Mouse (Mus musculus) duodenum, adult 2 months (tissue): ENCODE measurements around the gene T2. TPM values are rescaled to one million over a fixed set of nuclear protein-coding genes. Genes with fewer than 3 reads are reported as not detected.

ENCODE experiments used
- polyA plus RNA-seq: library from polyadenylated mRNA; depleted of rRNA; stranded (reverse); fragments of >200 nt; gene quantifications from 2 replicates; pipeline ENCODE4 v1.2.3, GENCODE M21; 2012; ENCODE audit warnings: low replicate concordance; rRNA removed

T2 gene
- not detected in 2 replicates for polyA plus RNA-seq

DNA sequence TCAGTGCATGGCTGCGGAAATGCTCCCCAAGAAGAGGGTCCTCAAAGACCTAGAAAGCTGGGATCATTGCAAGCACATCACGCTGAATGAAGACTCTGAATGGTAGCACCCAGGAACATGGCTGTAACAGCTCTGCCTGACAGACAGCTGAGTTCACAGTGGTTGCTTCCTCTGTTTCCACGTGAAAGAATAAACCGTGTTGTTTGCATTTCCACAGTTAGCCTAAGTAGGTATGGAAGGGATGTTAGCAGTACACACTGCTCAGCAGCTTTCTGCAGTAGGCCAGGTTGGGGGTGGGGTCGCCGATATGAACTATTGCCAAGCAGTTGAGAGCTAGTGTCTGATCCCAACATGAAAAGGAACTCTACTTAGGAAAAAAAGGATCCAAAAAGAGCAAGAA lies at the start of gene T2:
Gene T2 (plus strand): TSS at position 301 of the 400 bp plus-strand sequence.

DNA sequence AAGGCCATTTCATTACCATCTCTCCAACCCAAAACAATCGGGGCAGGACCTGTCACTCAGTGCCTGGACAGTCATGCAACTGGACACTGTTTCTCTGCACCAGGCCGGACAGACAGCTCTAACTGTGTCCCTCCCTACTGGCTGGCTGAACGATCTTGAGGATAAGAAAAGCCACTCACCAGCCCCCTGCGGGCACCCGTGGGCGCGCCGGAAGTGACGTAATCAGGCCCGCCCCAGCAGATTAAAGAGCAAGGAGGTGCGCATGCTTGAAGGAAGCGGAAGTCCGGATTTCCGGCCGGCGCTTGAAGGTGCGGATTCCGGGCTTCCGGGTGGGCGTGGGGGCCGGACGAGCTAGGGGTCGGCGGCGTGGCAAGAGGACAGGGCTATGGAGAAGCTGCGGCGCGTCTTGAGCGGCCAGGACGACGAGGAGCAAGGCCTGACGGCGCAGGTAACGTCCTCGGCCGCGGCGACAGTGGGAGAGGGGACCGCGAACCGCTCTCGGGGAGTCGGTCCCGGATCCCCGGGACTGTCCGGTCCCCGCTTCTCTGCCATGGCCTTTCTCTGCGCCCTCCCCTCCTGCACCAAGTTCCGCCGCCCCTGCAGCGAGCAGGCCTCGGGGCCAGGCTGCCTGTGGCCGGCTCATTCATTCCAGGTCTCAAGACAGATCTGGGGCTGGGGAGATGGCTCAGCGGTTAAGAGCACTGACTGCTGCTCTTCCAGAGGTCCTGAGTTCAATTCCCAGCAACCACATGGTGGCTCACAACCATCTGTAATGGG lies 44.8 kb upstream of the T2 start, which contains the start of gene Sft2d1:
Gene Sft2d1 (plus strand): TSS at position 265 of the 777 bp plus-strand sequence.

DNA sequence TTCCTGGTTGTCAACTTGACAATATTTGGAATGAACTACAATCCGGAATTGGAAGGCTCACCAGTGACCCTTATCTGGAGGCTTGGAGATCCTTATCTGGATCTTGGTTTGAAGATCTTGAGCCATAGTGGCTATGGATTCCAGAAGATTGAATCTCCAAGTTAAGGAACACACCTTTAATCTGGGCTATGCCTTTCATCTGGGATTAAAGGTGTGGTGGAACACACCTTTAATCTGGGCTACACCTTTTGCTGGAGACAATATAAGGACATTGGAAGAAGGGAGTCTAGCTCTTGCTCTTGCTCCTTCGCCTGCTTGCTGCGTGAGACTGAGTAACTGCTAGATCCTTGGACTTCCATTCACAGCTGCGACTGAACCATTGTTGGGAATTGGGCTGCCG lies 18.6 kb upstream of the T2 start, which contains the start of gene Prr18:
Gene Prr18 (plus strand): TSS at position 301 of the 400 bp plus-strand sequence.

DNA sequence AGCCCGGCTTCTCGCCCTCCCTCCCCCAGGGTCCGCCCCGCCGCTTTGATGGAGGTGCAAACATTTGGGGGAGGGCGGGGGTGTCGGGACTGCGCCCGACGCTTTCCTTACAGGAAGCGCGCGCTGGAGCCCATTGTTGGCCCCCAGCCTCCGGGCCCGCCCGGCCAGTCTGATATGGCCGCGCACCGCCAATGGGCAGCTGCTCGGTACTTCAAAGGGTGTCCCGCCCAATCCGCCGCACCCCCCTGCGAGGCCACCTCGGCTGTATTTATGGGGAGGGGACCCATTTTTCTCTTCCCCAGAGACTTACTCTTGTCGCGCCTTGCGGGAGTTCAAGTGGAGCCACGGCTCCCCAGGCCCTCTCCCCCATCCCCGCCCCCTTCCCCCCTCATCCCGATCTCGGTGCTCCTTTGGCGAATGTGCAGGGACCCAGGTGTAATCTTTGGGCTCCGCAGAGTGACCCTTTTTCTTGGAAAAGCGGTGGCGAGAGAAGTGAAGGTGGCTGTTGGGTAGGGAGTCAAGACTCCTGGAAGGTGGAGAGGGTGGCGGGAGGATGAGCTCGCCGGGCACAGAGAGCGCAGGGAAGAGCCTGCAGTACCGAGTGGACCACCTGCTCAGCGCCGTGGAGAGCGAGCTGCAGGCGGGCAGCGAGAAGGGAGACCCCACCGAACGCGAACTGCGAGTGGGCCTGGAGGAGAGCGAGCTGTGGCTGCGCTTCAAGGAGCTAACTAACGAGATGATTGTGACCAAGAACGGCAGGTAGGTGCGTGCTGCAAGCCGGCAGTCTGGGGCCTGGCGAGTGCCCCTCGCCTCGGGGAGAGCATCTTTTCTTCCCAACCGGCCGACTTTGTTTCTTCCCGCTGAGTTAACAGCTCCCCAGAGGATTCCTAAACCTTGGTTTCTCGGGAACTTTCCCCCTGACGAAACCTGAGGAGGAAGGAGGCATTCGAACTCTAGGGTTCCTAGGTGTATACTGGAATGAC lies 78.5 kb downstream of the T2 start, which contains the start of gene T:
Gene T (plus strand): TSS at position 446 of the 983 bp plus-strand sequence.

Other genes with a start within 250 kb of the T2 start
- 2.6 and 3.6 TPM in 2 replicates for gene Gm49673, start 208.2 kb upstream of the T2 start, polyA plus RNA-seq
- 27.6 and 52.0 TPM in 2 replicates for gene Rnaset2a, start 207.9 kb upstream of the T2 start, polyA plus RNA-seq
- gene Fgfr1op, start 190.5 kb upstream of the T2 start, polyA plus RNA-seq: 0.14 and 0.18 TPM in 2 replicates
- gene Ccr6, start 119.9 kb upstream of the T2 start, polyA plus RNA-seq: 0.35 and 0.68 TPM in 2 replicates
- gene Mpc1, start 73.1 kb upstream of the T2 start, polyA plus RNA-seq: 30.1 and 51.7 TPM in 2 replicates
- 120 and 179 TPM in 2 replicates for gene Sft2d1, start 44.9 kb upstream of the T2 start, polyA plus RNA-seq
- 0.60 and 1.4 TPM in 2 replicates for gene Prr18, start 18.5 kb upstream of the T2 start, polyA plus RNA-seq
- not detected in 2 replicates for gene T, start 78.4 kb downstream of the T2 start, polyA plus RNA-seq
- 0.89 and 1.2 TPM in 2 replicates for gene Pde10a, start 169.4 kb downstream of the T2 start, polyA plus RNA-seq
- not detected in 2 replicates for gene Gm17087, start 211.0 kb downstream of the T2 start, polyA plus RNA-seq